Mouse (Mus musculus) left cerebral cortex, adult 2 months (tissue): ENCODE measurements at regions not wholly inside any gene's neighbourhood (a gene's known extent, or its start where the extent isn't known, plus 50 kb on each side); places are given as distances from the start of the nearest gene placed in this dataset.

Source experiments
- DNase-seq, 2 experiments: peaks; one replicate each; pipeline ENCODE4 v3.0.0; 2021 to 2022; ENCODE audit warnings: low spot score in 2 of 2, mixed read lengths in 1 of 2; ENCODE audit errors: extremely low spot score in 1 of 2
- H3K27ac ChIP-seq: fragments of 200-600 bp; 2 replicates; pipeline ENCODE4 v1.8.1; 2022
- H3K4me3 ChIP-seq: fragments of 200-600 bp; 2 replicates; pipeline ENCODE4 v1.8.1; 2022
- CTCF ChIP-seq: fragments of 200-600 bp; IDR thresholded peaks from 2 replicates; pipeline ENCODE4 v1.8.1; 2022; ENCODE audit warnings: antibody characterized with exemption, mild to moderate bottlenecking, moderate library complexity
- intact Hi-C: fragments of 180-260 bp; cut with DNase I; formaldehyde crosslinking; loops from one replicate; pipeline ENCODE4 v1.15.1; 2025

GRCm38 (mm10) chr6:78228883-78229282 is 141.6 kb upstream of the Reg3b start:
- intact Hi-C loops, result no loop called here
- H3K4me3 ChIP-seq, result no peak overlapping the region
- no peak overlapping the region for H3K27ac ChIP-seq
- TF ChIP-seq CTCF, result no peak
- DNase-seq, result no peak

- H3K27ac ChIP-seq, result peak overlapping the region; percentile 40
- no peak for TF ChIP-seq CTCF
- no peak for DNase-seq
Measured at GRCm38 (mm10) chr6:78244404-78244803, 126.1 kb upstream of the Reg3b start.

DNA sequence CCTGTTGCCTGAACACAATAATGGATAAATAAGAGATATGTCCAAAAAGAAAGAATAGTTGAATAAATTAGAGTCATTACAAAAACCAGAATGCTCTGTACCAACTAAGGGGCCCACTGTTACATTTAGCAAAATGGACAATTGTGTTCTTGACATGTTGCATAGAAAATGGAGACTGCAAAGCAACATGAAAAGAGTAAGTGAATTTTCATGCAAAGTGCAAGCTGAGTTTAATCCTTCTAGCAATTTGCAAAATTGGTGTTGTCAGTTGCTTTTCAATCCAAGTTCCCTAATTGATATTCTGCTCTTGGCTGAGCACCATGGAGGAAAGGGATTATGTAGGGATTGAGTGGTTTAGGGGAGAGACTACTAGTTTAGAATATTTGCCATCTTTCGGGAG is 125.4 kb upstream of the Reg3b start:
- intact Hi-C loops, result no loop called here
- DNase-seq, result no peak
- peak overlapping the region; percentile 40 for H3K27ac ChIP-seq
- H3K4me3 ChIP-seq, result no peak overlapping the region
- TF ChIP-seq CTCF, result no peak

More at GRCm38 (mm10) chr6:78244404-78244803, 126.1 kb upstream of the Reg3b start:
- no peak overlapping the region for H3K4me3 ChIP-seq
- intact Hi-C loops, result no loop called here

DNA sequence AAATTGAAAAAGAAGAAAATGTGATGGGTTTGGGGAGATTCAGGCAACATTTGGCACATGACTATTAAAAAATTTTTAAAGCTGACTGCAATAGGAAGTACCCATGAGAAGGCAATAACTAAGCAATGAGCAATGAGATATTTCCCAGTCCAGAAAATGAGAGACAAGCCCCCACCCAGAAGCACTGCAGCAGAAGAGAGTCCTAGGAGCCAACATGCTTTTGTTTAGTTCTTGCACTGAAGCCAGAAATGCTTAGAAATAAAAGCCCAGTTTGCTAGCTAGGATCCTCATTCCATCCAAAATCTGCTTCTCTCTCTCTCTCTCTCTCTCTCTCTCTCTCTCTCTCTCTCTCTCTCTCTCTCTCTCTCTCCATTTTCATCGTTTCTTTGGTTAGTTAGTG is 120.4 kb upstream of the Reg3b start:
- no peak overlapping the region for H3K4me3 ChIP-seq
- TF ChIP-seq CTCF, result no peak
- no peak overlapping the region for H3K27ac ChIP-seq
- no peak for DNase-seq
- intact Hi-C loops, result no loop called here

DNA sequence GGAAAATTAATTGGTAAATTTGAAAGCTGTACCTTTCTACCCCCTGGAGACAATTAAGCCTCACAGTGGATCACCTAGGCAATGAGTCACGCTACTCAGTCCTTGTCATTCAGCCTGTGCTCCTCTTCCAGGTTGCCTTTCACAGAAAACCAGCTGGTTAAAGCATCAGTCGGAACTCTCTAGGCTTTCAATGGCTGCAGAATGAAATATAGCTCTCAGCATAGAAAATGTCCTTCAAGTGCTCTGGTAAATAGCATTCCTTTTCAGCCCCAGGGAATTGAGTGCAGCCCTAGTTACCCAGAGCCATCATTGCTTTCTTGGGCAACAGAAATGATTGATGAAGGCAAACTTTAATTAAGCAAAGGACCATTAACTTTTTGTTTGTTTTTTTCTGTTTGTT is 119.9 kb upstream of the Reg3b start:
- no peak overlapping the region for H3K4me3 ChIP-seq
- no peak overlapping the region for H3K27ac ChIP-seq
- DNase-seq, result no peak
- intact Hi-C loops, result no loop called here
- TF ChIP-seq CTCF, result no peak

DNA sequence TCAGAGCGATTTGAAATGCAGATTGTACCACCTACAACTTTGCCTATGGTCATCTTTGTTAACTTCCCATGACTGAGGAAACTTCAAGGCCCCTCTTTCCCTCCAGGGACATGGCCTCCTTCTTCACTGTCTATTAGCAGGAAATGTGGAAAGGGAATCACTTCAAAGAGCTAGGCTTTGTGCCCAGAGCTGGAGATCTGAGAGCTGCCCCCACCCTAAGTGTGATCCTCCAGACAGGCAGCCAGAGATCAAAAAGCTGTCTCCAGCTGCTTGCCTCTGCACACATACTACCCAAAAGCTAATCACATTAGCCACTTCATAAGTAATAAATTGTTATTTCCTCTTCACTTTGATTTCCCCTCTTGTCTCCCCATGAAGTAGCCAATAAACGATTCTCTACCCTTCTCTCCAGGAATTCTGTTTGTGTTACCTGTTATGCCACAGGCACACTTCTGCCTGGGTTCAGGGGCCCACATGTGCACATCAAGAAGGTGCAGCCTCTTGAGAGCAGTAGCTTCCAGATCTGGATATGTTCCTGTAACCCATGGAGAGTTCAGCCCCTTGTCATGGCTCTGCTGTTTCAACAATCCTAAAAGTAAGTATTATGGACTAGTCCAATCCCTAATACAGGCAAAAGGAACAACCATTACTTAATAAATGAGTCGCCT is 98.4 kb upstream of the Reg3b start:
- no peak for DNase-seq
- no peak for TF ChIP-seq CTCF
- Histone ChIP-seq H3K4me3 (no peak overlapping the region), H3K27ac (no peak overlapping the region)
- intact Hi-C loops, result no loop called here

DNA sequence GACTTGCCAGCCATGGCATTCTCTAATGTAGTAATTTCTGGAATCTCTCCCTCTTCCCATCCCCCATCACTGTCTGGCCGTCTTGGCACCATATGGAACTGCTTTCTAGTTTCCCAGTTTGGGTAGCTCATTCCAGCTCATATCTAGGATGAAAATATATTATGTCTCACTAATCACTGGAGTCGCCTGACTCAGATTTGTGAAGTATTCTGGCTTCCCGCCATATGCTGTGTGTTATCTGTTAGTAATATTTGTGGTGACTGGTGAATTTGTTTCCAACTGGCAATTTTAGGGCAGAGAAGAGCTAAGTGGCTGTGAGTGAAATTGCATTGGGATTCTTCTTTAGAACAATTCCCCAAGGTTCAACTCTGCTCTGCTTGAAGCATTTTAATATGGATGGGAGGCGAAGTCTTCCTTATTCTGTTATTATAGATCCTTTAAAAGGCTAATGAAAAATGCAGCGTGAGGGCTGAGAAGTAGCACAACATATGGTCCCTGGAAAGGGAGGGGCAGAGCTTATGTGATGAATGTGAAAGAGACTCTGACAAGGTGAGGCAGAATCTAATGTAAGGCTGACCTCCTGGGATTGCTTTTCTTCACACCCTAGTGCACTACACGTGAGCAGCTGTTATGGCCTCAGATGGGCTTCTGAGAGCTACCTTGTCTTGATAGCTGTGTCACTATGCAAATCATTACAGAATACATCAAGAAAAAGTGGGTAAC is 92.3 kb upstream of the Reg3b start:
- intact Hi-C loops, result no loop called here
- H3K27ac ChIP-seq, result peak overlapping the region; percentile 28; the same call in 1 of the 2 replicates
- no peak overlapping the region for H3K4me3 ChIP-seq
- DNase-seq, result peak in 1 of 2 experiments; percentile 11
- TF ChIP-seq CTCF, result no peak

DNA sequence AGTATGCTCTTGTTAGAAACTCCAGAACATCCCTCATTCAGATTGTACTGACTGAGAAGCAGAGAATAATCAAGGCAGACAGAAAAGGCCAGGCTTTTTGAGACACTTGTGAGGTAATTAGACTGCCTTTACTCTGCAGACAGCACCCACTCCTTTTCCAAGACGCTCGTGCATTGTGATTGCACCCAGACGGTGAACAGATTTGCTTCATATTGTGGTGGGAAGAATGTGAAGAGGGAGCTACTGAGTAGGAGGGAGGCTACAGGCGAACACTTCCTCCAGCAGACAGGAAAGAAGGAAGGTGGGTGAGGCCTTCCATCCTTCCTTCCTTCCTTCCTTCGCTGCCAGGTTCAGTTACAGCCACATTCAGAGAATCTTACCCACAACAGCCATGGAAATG is 89.9 kb upstream of the Reg3b start:
- TF ChIP-seq CTCF, result no peak
- DNase-seq, result peak; percentile 24 to 29
- Histone ChIP-seq H3K27ac (no peak overlapping the region; the same call in 1 of the 2 replicates), H3K4me3 (no peak overlapping the region)
- intact Hi-C loops, result loop anchor here (1.0 to 5.0 kb wide), 3 partner anchors 180 to 433 kb away; no protein-coding TSS in a partner anchor

GRCm38 (mm10) chr6:78294647-78295046 is 75.8 kb upstream of the Reg3b start:
- DNase-seq, result no peak
- intact Hi-C loops, result no loop called here
- no peak overlapping the region for H3K27ac ChIP-seq
- H3K4me3 ChIP-seq, result no peak overlapping the region
- no peak for TF ChIP-seq CTCF

DNA sequence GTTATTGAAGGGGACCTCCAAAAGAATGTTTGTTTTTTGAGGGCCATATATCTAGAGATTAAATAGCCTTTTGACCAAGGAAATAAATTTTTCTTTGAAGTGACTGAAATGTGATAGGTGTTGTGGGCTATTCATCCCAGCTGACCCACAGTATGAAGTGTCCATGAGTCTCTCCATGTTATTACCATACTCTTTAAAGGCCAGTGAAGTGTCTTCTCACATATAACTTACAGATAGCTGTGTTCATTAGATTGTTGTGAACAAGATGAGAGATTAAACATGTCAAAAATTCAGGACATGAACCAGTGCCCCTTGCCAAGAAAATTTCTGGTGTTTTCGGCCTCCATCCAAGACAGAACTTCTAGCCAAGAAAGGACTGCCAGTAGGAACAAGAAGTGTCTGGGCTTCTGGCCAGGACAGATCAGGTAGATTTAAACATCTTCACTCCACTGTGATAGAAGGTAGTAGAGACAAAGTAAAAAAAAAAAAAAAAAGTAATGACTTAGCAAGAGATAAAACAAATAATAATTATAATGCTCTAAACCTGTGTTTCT is 67.2 kb upstream of the Reg3b start:
- DNase-seq, result no peak
- no peak overlapping the region for H3K4me3 ChIP-seq
- intact Hi-C loops, result no loop called here
- TF ChIP-seq CTCF, result no peak
- H3K27ac ChIP-seq, result no peak overlapping the region
